Mouse (Mus musculus): Measurements from ENCODE around the gene Dvl1. TPM values are rescaled to one million over a fixed set of nuclear protein-coding genes. Genes with fewer than 3 reads are reported as not detected.

Dvl1 gene
- polyA plus RNA-seq, 1 experiment from 2014 or later = 10.0 TPM

DNA sequence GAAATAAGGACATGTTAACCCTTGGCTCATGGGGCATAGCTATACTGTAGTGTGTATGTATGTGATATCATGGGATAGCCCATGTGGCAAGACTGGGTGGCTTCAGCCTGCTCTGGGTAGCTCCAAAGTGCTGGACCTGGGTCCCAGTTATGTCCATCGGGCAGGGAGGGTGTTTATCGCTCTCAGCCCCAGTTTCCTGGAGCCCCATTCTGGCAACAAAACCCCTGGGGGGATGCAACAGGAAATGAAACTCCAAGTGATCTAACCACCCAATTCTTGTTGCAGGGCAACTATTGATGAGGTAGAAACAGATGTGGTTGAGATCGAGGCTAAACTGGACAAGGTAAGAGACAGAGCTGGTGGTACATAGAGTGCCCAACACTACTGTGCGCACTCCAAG, 48.6 kb downstream of the Dvl1 start:
- 87% methylated on average over 4 of the region's 4 CpGs for WGBS
- H3K9ac ChIP-seq = no peak overlapping the region
- ATAC-seq (ENCODE audit: insufficient number of reproducible peaks, low FRiP score, low TSS enrichment, low read depth) = no peak
- H3K4me3 ChIP-seq (replicated peaks) = no peak overlapping the region
- peaks cover 45% of the 10 kb centered on the region for H3K36me3 ChIP-seq
- H3K9me3 ChIP-seq (replicated peaks) = no peaks in the 10 kb centered on the region
- H3K4me2 ChIP-seq (replicated peaks) = no peak overlapping the region
- H3K4me1 ChIP-seq = peaks cover 33% of the 10 kb centered on the region
- no peak overlapping the region for H3K27ac ChIP-seq (replicated peaks)
- no peaks in the 10 kb centered on the region for H3K27me3 ChIP-seq

DNA sequence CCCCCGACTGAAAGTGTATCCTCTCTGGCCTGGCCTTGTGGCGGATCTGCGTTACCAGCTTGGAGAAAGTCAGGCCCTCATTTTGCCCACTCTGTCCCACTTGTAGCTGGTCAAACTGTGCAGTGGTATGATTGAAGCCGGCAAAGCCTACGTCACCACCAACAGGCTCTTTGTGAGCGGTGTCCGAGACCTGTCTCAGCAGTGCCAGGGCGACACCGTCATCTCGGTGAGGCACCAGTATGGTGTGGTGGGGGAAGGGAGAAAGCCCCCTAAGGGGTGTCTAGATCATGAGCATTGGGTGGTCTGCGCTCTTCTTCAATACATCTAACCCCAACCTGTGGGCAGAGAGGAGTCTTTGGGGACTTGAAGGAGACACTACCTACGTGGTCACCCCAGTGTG, 49.3 kb downstream of the Dvl1 start:
- no peak overlapping the region for H3K27ac ChIP-seq (replicated peaks)
- no peak overlapping the region for H3K4me2 ChIP-seq (replicated peaks)
- no peak overlapping the region for H3K4me3 ChIP-seq (replicated peaks)
- H3K36me3 ChIP-seq = peaks cover 51% of the 10 kb centered on the region
- WGBS = 97% methylated on average over 12 of the region's 12 CpGs
- peaks cover 30% of the 10 kb centered on the region for H3K4me1 ChIP-seq
- H3K9ac ChIP-seq = no peak overlapping the region
- no peak for ATAC-seq (ENCODE audit: insufficient number of reproducible peaks, low FRiP score, low TSS enrichment, low read depth)
- no peaks in the 10 kb centered on the region for H3K9me3 ChIP-seq (replicated peaks)
- H3K27me3 ChIP-seq = no peaks in the 10 kb centered on the region

DNA sequence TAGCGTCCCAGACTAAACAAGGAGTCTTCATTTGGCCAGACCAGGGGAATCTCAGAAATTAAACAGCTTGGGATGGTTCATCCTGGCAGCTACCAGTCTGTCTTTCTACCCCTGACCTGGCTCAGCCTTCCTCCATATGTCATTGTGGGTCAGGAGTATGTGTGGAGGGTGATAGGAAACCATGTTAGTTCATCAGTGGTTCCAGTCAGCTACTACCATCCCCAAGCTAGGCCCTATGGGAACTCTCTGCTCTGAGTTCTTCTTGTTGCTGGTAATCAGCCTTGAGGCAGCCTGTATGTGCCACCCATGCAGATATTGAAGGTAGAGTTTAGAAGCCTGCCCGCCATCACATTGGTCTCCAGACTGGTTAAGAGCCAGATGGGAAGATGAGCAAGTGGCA, 51.1 kb downstream of the Dvl1 start:
- no peak overlapping the region for H3K27ac ChIP-seq (replicated peaks)
- H3K27me3 ChIP-seq = no peaks in the 10 kb centered on the region
- no peak overlapping the region for H3K4me3 ChIP-seq (replicated peaks)
- ATAC-seq (ENCODE audit: insufficient number of reproducible peaks, low FRiP score, low TSS enrichment, low read depth) = no peak
- H3K9ac ChIP-seq = no peak overlapping the region
- H3K4me2 ChIP-seq (replicated peaks) = no peak overlapping the region
- peaks cover 70% of the 10 kb centered on the region for H3K36me3 ChIP-seq
- 88% methylated on average over 2 of the region's 2 CpGs for WGBS
- H3K9me3 ChIP-seq (replicated peaks) = no peaks in the 10 kb centered on the region
- H3K4me1 ChIP-seq = peaks cover 22% of the 10 kb centered on the region

DNA sequence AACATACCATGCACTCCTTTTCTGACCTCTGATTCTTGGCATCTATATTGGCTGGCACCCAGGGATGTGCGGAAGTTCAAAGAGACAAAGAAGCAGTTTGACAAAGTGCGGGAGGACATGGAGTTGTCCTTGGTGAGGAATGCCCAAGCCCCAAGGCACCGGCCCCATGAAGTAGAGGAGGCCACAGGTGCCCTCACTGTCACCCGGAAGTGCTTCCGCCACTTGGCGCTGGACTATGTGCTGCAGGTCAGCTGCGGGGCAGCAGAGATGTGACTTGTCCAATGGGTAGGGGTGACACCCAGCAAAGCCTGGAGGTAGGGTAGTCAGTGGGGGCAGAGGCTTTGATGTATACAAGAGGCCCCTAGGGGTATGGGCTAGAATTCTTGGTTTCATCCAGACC, 52.2 kb downstream of the Dvl1 start:
- H3K9me3 ChIP-seq (replicated peaks) = no peaks in the 10 kb centered on the region
- no peak overlapping the region for H3K9ac ChIP-seq
- H3K27me3 ChIP-seq = no peaks in the 10 kb centered on the region
- no peak overlapping the region for H3K27ac ChIP-seq (replicated peaks)
- H3K4me3 ChIP-seq (replicated peaks) = no peak overlapping the region
- H3K4me2 ChIP-seq (replicated peaks) = no peak overlapping the region
- ATAC-seq (ENCODE audit: insufficient number of reproducible peaks, low FRiP score, low TSS enrichment, low read depth) = no peak
- peaks cover 79% of the 10 kb centered on the region for H3K36me3 ChIP-seq
- H3K4me1 ChIP-seq = peaks cover 12% of the 10 kb centered on the region
- WGBS = 93% methylated on average over 7 of the region's 7 CpGs

DNA sequence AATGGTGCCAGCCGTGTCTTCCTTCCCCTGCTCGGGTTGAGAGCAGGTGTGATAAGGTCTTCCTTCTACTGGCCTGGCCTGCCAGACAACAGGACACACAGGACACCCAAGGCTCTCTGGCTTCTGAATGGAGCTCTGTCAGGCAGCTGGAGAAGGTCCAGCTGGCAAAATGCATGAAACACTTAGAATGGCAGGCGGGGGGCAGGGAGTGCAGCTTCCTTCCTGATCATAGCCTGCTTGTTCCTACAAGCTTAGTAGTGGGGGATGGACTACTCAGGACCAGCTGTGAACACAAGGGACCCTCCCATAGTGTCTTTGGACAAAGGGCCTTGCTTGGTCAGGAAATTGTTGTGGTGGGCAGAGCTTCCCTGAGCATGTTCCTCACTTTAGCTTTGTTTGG, 54.0 kb downstream of the Dvl1 start:
- Histone ChIP-seq H3K4me2 (replicated peaks) (no peak overlapping the region), H3K4me1 (no peaks in the 10 kb centered on the region), H3K9ac (no peak overlapping the region), H3K36me3 (peaks cover 92% of the 10 kb centered on the region), H3K4me3 (replicated peaks) (no peak overlapping the region), H3K9me3 (replicated peaks) (no peaks in the 10 kb centered on the region), H3K27ac (replicated peaks) (no peak overlapping the region), H3K27me3 (no peaks in the 10 kb centered on the region)
- WGBS = 77% methylated on average over 3 of the region's 3 CpGs
- ATAC-seq (ENCODE audit: insufficient number of reproducible peaks, low FRiP score, low TSS enrichment, low read depth) = no peak

DNA sequence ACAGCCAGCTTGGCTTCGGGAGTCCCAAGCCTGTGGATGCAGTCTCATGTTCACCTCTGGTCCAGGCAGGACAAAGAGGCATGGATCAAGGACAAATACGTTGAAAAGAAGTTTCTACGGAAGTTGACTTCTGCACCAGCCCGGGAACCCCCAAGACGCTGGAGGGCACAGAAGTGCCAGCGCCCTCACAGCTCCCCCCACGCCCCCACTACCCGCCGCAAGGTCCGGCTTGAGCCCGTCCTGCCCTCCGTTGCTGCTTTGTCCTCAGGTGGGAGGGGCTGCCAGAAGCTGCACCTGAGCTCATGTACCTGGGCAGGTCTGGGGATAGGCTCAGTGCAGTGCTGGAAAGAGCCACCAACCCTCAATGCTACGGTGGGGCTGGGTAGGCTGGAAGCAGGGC, 56.0 kb downstream of the Dvl1 start:
- Histone ChIP-seq H3K27ac (replicated peaks) (no peak overlapping the region), H3K36me3 (peaks cover 87% of the 10 kb centered on the region), H3K4me2 (replicated peaks) (no peak overlapping the region), H3K4me1 (no peaks in the 10 kb centered on the region), H3K9me3 (replicated peaks) (no peaks in the 10 kb centered on the region), H3K27me3 (no peaks in the 10 kb centered on the region), H3K9ac (no peak overlapping the region), H3K4me3 (replicated peaks) (no peak overlapping the region)
- 92% methylated on average over 13 of the region's 13 CpGs for WGBS
- no peak for ATAC-seq (ENCODE audit: insufficient number of reproducible peaks, low FRiP score, low TSS enrichment, low read depth)

DNA sequence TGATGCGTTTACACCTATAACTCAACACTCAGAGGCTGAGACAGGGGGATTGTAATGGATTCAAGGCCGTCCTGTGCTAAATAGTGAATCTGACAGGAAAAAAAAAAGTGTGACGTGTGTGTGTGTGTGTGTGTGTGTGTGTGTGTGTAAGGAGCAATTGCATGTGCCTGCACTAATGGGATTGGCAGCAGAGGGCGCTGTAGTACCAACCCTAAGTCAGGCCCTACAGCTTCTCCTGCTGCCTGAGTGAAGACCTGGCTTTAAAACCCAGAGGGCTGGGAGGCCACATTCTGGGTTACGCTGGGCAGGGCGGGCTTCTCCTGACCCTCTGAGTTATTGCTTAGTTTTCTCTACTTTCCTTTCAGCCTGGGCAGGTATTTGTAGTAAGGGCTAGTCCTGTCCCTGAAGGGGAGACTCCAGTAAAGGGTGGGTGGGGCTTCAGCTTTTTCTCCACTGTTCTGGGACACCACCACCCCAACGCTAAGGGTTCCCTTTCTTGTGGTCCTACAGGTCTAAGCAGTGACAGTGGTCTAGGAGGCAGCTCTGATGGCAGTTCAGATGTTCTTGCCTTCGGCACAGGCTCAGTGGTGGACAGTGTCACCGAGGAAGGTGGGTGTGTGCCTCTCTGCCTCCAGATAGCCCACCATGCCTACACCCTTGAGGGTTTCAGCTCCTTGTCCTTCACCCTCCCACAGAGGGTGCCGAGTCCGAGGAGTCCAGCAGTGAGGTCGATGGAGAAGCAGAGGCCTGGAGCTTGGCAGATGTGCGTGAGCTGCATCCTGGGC, 57.3 kb downstream of the Dvl1 start:
- Histone ChIP-seq H3K27me3 (no peaks in the 10 kb centered on the region), H3K9me3 (replicated peaks) (no peaks in the 10 kb centered on the region), H3K4me1 (no peaks in the 10 kb centered on the region), H3K4me3 (replicated peaks) (no peak overlapping the region), H3K36me3 (peaks cover 74% of the 10 kb centered on the region), H3K27ac (replicated peaks) (no peak overlapping the region), H3K9ac (no peak overlapping the region), H3K4me2 (replicated peaks) (no peak overlapping the region)
- ATAC-seq (ENCODE audit: insufficient number of reproducible peaks, low FRiP score, low TSS enrichment, low read depth) = no peak
- 88% methylated on average over 13 of the region's 13 CpGs for WGBS

DNA sequence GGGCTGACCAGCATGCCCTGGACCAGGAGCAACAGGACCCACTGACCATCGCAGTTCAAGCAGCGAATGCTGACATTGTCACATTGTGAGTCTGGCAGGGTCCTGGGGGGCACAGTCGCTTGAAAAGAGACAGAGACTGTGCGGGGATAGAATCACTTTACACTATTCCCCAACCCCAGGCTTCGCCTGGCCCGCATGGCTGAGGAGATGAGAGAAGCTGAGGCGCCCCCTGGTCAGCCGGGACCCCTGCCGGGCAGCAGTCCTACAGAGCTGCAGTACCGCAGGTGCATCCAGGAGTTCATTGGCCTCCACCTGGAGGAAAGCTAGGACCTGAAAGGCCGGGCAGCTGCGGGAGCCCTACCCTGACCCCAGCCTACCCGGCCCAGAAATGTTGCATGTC, 58.4 kb downstream of the Dvl1 start:
- Histone ChIP-seq H3K27ac (replicated peaks) (no peak overlapping the region), H3K36me3 (peaks cover 63% of the 10 kb centered on the region), H3K9me3 (replicated peaks) (no peaks in the 10 kb centered on the region), H3K4me3 (replicated peaks) (no peak overlapping the region), H3K9ac (no peak overlapping the region), H3K27me3 (no peaks in the 10 kb centered on the region), H3K4me2 (replicated peaks) (no peak overlapping the region), H3K4me1 (no peaks in the 10 kb centered on the region)
- WGBS = 88% methylated on average over 13 of the region's 13 CpGs
- ATAC-seq (ENCODE audit: insufficient number of reproducible peaks, low FRiP score, low TSS enrichment, low read depth) = no peak

DNA sequence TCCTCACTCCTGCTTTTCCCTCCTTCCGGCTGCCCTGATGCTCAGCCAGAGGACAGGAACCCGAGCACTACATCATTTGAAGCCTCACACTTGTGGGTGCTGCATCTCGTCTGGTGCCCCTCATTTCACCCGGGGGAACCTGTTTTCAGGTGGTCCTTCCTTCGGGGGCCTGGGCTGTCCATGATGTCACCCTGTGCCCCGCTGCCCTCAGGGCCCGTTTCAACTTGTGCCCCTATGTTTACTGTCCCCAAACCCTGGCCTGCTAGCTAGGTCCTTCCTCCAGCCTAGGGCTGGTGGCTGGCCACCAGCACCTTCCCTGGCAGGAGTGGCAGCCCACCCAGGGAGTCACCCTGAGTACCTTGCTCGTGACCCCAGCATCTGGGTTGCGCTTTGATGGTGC, 58.9 kb downstream of the Dvl1 start:
- Histone ChIP-seq H3K4me2 (replicated peaks) (no peak overlapping the region), H3K9ac (no peak overlapping the region), H3K4me3 (replicated peaks) (no peak overlapping the region), H3K4me1 (no peaks in the 10 kb centered on the region), H3K36me3 (peaks cover 58% of the 10 kb centered on the region), H3K9me3 (replicated peaks) (no peaks in the 10 kb centered on the region), H3K27ac (replicated peaks) (no peak overlapping the region), H3K27me3 (no peaks in the 10 kb centered on the region)
- no peak for ATAC-seq (ENCODE audit: insufficient number of reproducible peaks, low FRiP score, low TSS enrichment, low read depth)
- WGBS = 78% methylated on average over 9 of the region's 9 CpGs

DNA sequence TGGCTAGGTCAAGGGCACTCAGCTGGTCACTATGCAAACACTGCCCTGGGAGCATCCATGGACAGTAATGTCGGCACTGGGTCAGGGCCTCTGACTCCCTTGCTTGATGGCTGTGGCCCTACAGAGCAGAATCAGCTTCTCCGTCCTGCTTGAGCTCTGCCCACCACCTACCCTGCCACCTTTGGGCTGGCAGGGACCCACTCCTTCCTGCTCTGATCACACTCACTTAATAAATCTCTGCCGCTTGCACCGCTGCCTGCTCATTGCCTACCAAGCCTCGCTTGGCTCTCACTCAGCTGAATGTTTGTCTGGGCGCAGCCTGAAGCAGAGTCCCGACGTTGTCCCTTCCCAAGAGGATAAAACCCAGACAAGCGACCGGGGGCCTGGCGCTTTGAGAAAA, 59.8 kb downstream of the Dvl1 start:
- H3K27ac ChIP-seq (replicated peaks) = no peak overlapping the region
- no peaks in the 10 kb centered on the region for H3K9me3 ChIP-seq (replicated peaks)
- H3K9ac ChIP-seq = no peak overlapping the region
- no peak overlapping the region for H3K4me3 ChIP-seq (replicated peaks)
- no peak overlapping the region for H3K4me2 ChIP-seq (replicated peaks)
- no peaks in the 10 kb centered on the region for H3K4me1 ChIP-seq
- no peak for ATAC-seq (ENCODE audit: insufficient number of reproducible peaks, low FRiP score, low TSS enrichment, low read depth)
- 80% methylated on average over 11 of the region's 11 CpGs for WGBS
- peaks cover 49% of the 10 kb centered on the region for H3K36me3 ChIP-seq
- no peaks in the 10 kb centered on the region for H3K27me3 ChIP-seq

DNA sequence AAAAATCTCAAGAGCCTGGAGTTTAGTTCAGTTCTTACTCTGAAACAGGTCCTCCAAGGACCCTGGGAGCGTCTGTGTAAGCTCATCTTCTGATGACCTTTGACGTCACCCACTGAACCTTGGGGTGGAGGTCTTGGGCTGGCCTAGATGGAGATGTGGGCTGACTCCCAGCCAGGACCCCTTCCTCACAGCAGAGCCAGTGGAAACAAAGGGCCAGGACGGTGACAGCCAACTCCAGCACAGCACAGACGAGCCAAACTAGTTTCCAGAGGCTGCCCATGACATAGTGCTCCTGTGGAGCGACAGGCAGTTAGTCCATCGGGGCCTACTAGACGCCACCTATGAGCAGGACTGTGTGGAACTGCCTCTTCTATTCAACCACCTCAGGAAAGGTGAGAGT, 61.1 kb downstream of the Dvl1 start:
- Histone ChIP-seq H3K4me1 (no peaks in the 10 kb centered on the region), H3K4me2 (replicated peaks) (no peak overlapping the region), H3K4me3 (replicated peaks) (no peak overlapping the region), H3K9me3 (replicated peaks) (no peaks in the 10 kb centered on the region), H3K27ac (replicated peaks) (no peak overlapping the region), H3K9ac (no peak overlapping the region), H3K36me3 (peaks cover 37% of the 10 kb centered on the region), H3K27me3 (no peaks in the 10 kb centered on the region)
- no peak for ATAC-seq (ENCODE audit: insufficient number of reproducible peaks, low FRiP score, low TSS enrichment, low read depth)
- 74% methylated on average over 7 of the region's 7 CpGs for WGBS

DNA sequence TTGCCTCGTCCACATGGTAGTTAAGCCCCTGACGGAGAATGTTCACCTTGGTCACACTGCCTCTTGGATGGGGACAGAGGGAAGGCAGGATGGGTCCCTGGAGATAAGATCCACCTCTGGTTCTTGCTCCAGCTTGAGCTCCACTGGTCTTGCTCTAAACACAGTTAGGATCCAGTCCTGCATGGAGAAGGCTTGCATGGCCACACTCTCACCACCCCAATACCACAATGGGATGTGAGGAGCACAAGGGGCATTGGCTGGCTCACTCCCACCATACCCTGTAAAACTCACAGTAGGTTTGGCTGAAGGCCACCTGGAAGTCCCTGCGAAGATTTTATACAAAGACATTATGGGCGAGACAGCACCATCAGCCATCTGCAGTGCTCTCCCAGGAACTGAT, 61.5 kb downstream of the Dvl1 start:
- peaks cover 32% of the 10 kb centered on the region for H3K36me3 ChIP-seq
- WGBS = 89% methylated on average over 4 of the region's 4 CpGs

More for the DNA sequence above, 61.5 kb downstream of the Dvl1 start:
- Histone ChIP-seq H3K4me3 (replicated peaks) (no peak overlapping the region), H3K9ac (no peak overlapping the region), H3K4me2 (replicated peaks) (no peak overlapping the region), H3K27me3 (no peaks in the 10 kb centered on the region), H3K27ac (replicated peaks) (no peak overlapping the region), H3K9me3 (replicated peaks) (no peaks in the 10 kb centered on the region), H3K4me1 (no peaks in the 10 kb centered on the region)
- ATAC-seq (ENCODE audit: insufficient number of reproducible peaks, low FRiP score, low TSS enrichment, low read depth) = no peak

All from embryonic facial prominence, embryonic 15.5 days (tissue).